ENCODE assay signal across 8 mouse cellular contexts in the genomic region with DNA sequence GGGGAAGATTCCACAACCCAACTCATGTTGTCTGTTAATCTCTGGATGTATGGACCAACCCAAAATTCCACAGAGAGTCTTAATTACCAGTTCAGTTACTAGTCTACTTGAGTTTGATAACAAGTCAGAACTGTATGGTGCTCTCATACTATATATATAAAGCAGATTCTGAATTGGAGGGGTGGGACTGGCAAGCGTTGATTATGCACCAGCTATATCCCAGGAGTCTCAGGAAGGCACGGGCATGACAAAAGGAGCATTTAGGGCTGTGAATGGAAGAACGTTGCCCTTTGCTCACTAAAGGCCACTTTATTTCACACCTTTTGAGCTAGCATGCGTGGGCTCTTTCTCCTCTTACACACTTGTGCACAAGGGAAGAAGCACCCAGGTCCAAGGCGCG. TPM values are rescaled to one million over a fixed set of nuclear protein-coding genes. Genes with fewer than 3 reads are reported as not detected.
DNase-seq lines count a peak whose midpoint lies in the region; ATAC-seq and TF ChIP-seq lines count a peak whose summit lies in the region.

No protein-coding gene starts in this region.

- H3K4me1 ChIP-seq in heart, embryonic 16.5 days (ENCODE audit: control insufficient read depth, insufficient read depth, low read length), result peaks cover 10% of the 10 kb centered on the region; the same call in 1 of the 2 replicates
- H3K4me1 ChIP-seq in MEL (ENCODE audit: control insufficient read depth in 1 of 2, insufficient read depth in 2 of 2, low read length in 2 of 2), result no peaks in the 10 kb centered on the region; a peak in 1 of 4 replicates
- H3K4me1 ChIP-seq in hindbrain, embryonic 10.5 days (replicated peaks), result peaks cover 17% of the 10 kb centered on the region
- H3K4me1 ChIP-seq in midbrain, embryonic 11.5 days (ENCODE audit: control insufficient read depth, insufficient read depth, low read length), result peaks cover 4% of the 10 kb centered on the region

- H3K9me3 ChIP-seq in heart, embryonic 16.5 days (replicated peaks; ENCODE audit: control insufficient read depth, low read length), result no peaks in the 10 kb centered on the region
- no peaks in the 10 kb centered on the region for H3K9me3 ChIP-seq in MEL (replicated peaks; ENCODE audit: insufficient read depth, low read length)
- H3K9me3 ChIP-seq in hindbrain, embryonic 10.5 days, result no peaks in the 10 kb centered on the region
- no peaks in the 10 kb centered on the region for H3K9me3 ChIP-seq in midbrain, embryonic 11.5 days (ENCODE audit: control insufficient read depth, low read length)

- H3K27ac ChIP-seq in heart, embryonic 16.5 days (ENCODE audit: low read length), result no peak overlapping the region
- H3K27ac ChIP-seq in MEL (ENCODE audit: control insufficient read depth, low read depth, low read length), result 0 out of 2 replicates have a peak overlapping the region, but pooled peaks have one; percentile 5
- H3K27ac ChIP-seq in hindbrain, embryonic 10.5 days, result peak overlapping the region; percentile 90
- no peak overlapping the region for H3K27ac ChIP-seq in midbrain, embryonic 11.5 days (ENCODE audit: low read depth, low read length)

- peak overlapping the region; percentile 99 for H3K4me2 ChIP-seq in heart, embryonic 16.5 days (ENCODE audit: low read depth, low read length)
- H3K4me2 ChIP-seq in midbrain, embryonic 11.5 days, result peak overlapping the region; percentile 98

- H3K4me3 ChIP-seq in heart, embryonic 16.5 days (ENCODE audit: low read length), result peak overlapping the region; percentile 63
- H3K4me3 ChIP-seq in MEL (ENCODE audit: control insufficient read depth in 1 of 2, insufficient read depth in 1 of 2, low read depth in 2 of 2, low read length in 2 of 2), result peak overlapping the region; percentile 59 to 70
- peak overlapping the region; percentile 81 for H3K4me3 ChIP-seq in hindbrain, embryonic 10.5 days
- peak overlapping the region; percentile 69 for H3K4me3 ChIP-seq in midbrain, embryonic 11.5 days (ENCODE audit: low read depth, low read length)

- no peak for TF ChIP-seq POLR2A in MEL (IDR thresholded peaks at IDR 0.05; ENCODE audit: control insufficient read depth in 1 of 2, insufficient read depth in 1 of 2, low read depth in 1 of 2, low read length in 2 of 2, poor library complexity in 1 of 2)

- no peak for TF ChIP-seq EP300 in MEL (IDR thresholded peaks at IDR 0.05; ENCODE audit: low read depth in 1 of 2, low read length in 2 of 2)

- 13% methylated on average over 5 of the region's 6 CpGs for WGBS in heart, embryonic 16.5 days
- 9% methylated on average over 6 of the region's 6 CpGs for WGBS in hindbrain, embryonic 10.5 days
- WGBS in midbrain, embryonic 11.5 days, result 10% methylated on average over 6 of the region's 6 CpGs

- H3K36me3 ChIP-seq in heart, embryonic 16.5 days (ENCODE audit: control insufficient read depth, insufficient read depth), result no peaks in the 10 kb centered on the region
- peaks cover 0 to 8% of the 10 kb centered on the region in 2 experiments; a peak in 2 of 4 replicates for H3K36me3 ChIP-seq in MEL (ENCODE audit: control insufficient read depth in 1 of 2, insufficient read depth in 2 of 2, low read length in 2 of 2)
- H3K36me3 ChIP-seq in hindbrain, embryonic 10.5 days, result no peaks in the 10 kb centered on the region
- H3K36me3 ChIP-seq in midbrain, embryonic 11.5 days (ENCODE audit: control insufficient read depth, insufficient read depth, low read length), result no peaks in the 10 kb centered on the region

- no peak for TF ChIP-seq CTCF in MEL (IDR thresholded peaks at IDR 0.05 in 2 of 3, conservative IDR thresholded peaks at IDR 0.05 in 1 of 3; ENCODE audit: control insufficient read depth in 1 of 3, insufficient read depth in 1 of 3, low read depth in 2 of 3, low read length in 3 of 3, poor library complexity in 1 of 3, severe bottlenecking in 1 of 3)

- ATAC-seq in heart, embryonic 16.5 days (replicated peaks; ENCODE audit: extremely low read depth, insufficient read depth, low FRiP score), result no peak
- ATAC-seq in midbrain, embryonic 11.5 days (ENCODE audit: low FRiP score), result no peak

- no peak for DNase-seq in heart, postnatal 25 days (ENCODE audit: low spot score)
- peak; percentile 58 for DNase-seq in MEL (ENCODE audit: low read depth, low spot score)
- DNase-seq in hindbrain, embryonic 10.5 days (ENCODE audit: low spot score), result no peak
- no peak for DNase-seq in midbrain, embryonic 11.5 days (ENCODE audit: low spot score, missing footprints)
- DNase-seq in thymus, postnatal 4 days, result no peak
- no peak for DNase-seq in embryo, embryonic 11 days
- no peak for DNase-seq in frontal cortex, postnatal 14 days (ENCODE audit: low spot score in 2 of 2)

- TF ChIP-seq RAD21 in MEL (IDR thresholded peaks at IDR 0.05; ENCODE audit: low read depth, low read length), result no peak

- H3K27me3 ChIP-seq in heart, embryonic 16.5 days (ENCODE audit: control insufficient read depth, insufficient read depth, low read length), result peaks cover 18% of the 10 kb centered on the region
- H3K27me3 ChIP-seq in MEL (ENCODE audit: control insufficient read depth in 1 of 2, insufficient read depth in 2 of 2, low read length in 2 of 2), result no peaks in the 10 kb centered on the region
- H3K27me3 ChIP-seq in hindbrain, embryonic 10.5 days (ENCODE audit: insufficient read depth, poor library complexity, severe bottlenecking), result peaks cover 56% of the 10 kb centered on the region
- H3K27me3 ChIP-seq in midbrain, embryonic 11.5 days (ENCODE audit: control insufficient read depth, insufficient read depth, low read length), result peaks cover 15% of the 10 kb centered on the region

- H3K9ac ChIP-seq in heart, embryonic 16.5 days (ENCODE audit: low read length), result peak overlapping the region; percentile 54
- peak overlapping the region; percentile 73 for H3K9ac ChIP-seq in MEL (ENCODE audit: control insufficient read depth, low read depth, low read length, poor library complexity, severe bottlenecking)
- peak overlapping the region; percentile 90 for H3K9ac ChIP-seq in midbrain, embryonic 11.5 days (ENCODE audit: low read length)

- intact Hi-C loops in heart, postnatal 25 days (cut with DNase I), result no loop called here

- no peaks in the 10 kb centered on the region for H3K79me2 ChIP-seq in MEL (ENCODE audit: control insufficient read depth, insufficient read depth, low read length, poor library complexity)

TF ChIP-seq in MEL, 35 proteins besides CTCF, POLR2A, EP300 and RAD21:
- TF ChIP-seq MYC (IDR thresholded peaks at IDR 0.05; ENCODE audit: low read depth, low read length), result 0 out of 2 replicates have a peak, but pooled peaks have one; percentile 13
- TF ChIP-seq TCF12 (IDR thresholded peaks at IDR 0.05; ENCODE audit: low read depth, low read length), result no peak
- no peak for TF ChIP-seq BHLHE40 (IDR thresholded peaks at IDR 0.05; ENCODE audit: borderline replicate concordance, low read depth, low read length)
- TF ChIP-seq POLR2AphosphoS5 (IDR thresholded peaks at IDR 0.05; ENCODE audit: borderline replicate concordance, low read depth, low read length), result no peak

RNA-seq across cellular contexts. Expression of gene Spdya, which starts 0.5 kb away (rescaled TPM):
- polyA plus RNA-seq in heart, embryonic 16.5 days (2015; fragmentation: Nextera tagmentation; extraction: Ambion mirVana), result 0.24 and 0.42 TPM in 2 replicates
- total RNA-seq in heart, postnatal 25 days (2021), result under 1 TPM in 1 of 2 experiments, not detected in 1; 0.14 TPM
- 0.20 and 0.23 TPM in 2 replicates for total RNA-seq in MEL (2012; rRNA removed)
- polyA plus RNA-seq in MEL (2012; ENCODE audit: insufficient read depth in 1 of 2, insufficient read length in 2 of 2, low read depth in 1 of 2, low replicate concordance in 2 of 2, missing spikeins in 1 of 2), result under 1 TPM in 1 of 2 experiments, not detected in 1; 0.46 TPM
- polyA plus RNA-seq in hindbrain, embryonic 10.5 days (2016; fragmentation: Nextera tagmentation; extraction: Ambion mirVana), result 0.92 and 1.3 TPM in 2 replicates
- polyA plus RNA-seq in midbrain, embryonic 11.5 days (2014; fragmentation: Nextera tagmentation; extraction: Ambion mirVana), result 1.6 and 1.7 TPM in 2 replicates

RNA-seq across cellular contexts. Expression of gene Ndc80, which starts 24.7 kb away (rescaled TPM):
- polyA plus RNA-seq in heart, embryonic 16.5 days (2015; fragmentation: Nextera tagmentation; extraction: Ambion mirVana), result 35.2 and 41.0 TPM in 2 replicates
- total RNA-seq in heart, postnatal 25 days (2021), result 1 to 10 TPM; 1.1 TPM
- total RNA-seq in MEL (2012; rRNA removed), result 26.0 and 28.0 TPM in 2 replicates
- polyA plus RNA-seq in MEL (2012; ENCODE audit: insufficient read depth in 1 of 2, insufficient read length in 2 of 2, low read depth in 1 of 2, low replicate concordance in 2 of 2, missing spikeins in 1 of 2), result 10 to 100 TPM in 1 of 2 experiments, not detected in 1; 28.3 TPM
- polyA plus RNA-seq in hindbrain, embryonic 10.5 days (2016; fragmentation: Nextera tagmentation; extraction: Ambion mirVana), result 38.4 and 59.5 TPM in 2 replicates
- 65.6 and 71.3 TPM in 2 replicates for polyA plus RNA-seq in midbrain, embryonic 11.5 days (2014; fragmentation: Nextera tagmentation; extraction: Ambion mirVana)

Comparison
In these comparisons a context has a peak if more than half of its experiments do, and no peak if none do; other contexts are left out.
1. H3K27ac ChIP-seq: peak in MEL (single experiment) and hindbrain, embryonic 10.5 days (single experiment); none in heart, embryonic 16.5 days (single experiment) and midbrain, embryonic 11.5 days (single experiment).
2. Peak in every context shown above with its lines, with median percentiles within 50 percentile points of each other: H3K4me3 ChIP-seq and H3K9ac ChIP-seq.